Mouse (Mus musculus) ZHBTc4 (cell line): ENCODE results near the gene Wfikkn1.

Source experiments
- DNase-seq: peaks from one replicate; pipeline ENCODE4 v3.0.0-alpha.2; 2011; ENCODE audit warnings: low read depth, low spot score

Gene Wfikkn1

GRCm38 (mm10) chr17:25868601-25869191 is 12.0 kb downstream of the Wfikkn1 start, which contains the start of gene Mcrip2:
TSS of gene Mcrip2 (minus strand) at chr17:25868764.
- DNase-seq: peak; percentile 91

GRCm38 (mm10) chr17:25867836-25868600 is 12.6 kb downstream of the Wfikkn1 start:
- peak; percentile 30 for DNase-seq

GRCm38 (mm10) chr17:25867509-25867835 is 13.2 kb downstream of the Wfikkn1 start:
- DNase-seq: peak; percentile 60

- no peak for DNase-seq
These were observed 14.5 kb downstream of the Wfikkn1 start for GRCm38 (mm10) chr17:25866172-25866571.

GRCm38 (mm10) chr17:25865288-25865687 is 15.4 kb downstream of the Wfikkn1 start:
- no peak for DNase-seq

- no peak for DNase-seq
These were observed 16.3 kb downstream of the Wfikkn1 start for GRCm38 (mm10) chr17:25864311-25864710.

- DNase-seq: no peak
These were observed 17.0 kb downstream of the Wfikkn1 start for GRCm38 (mm10) chr17:25863681-25864080.

- DNase-seq: no peak
These were observed 18.7 kb downstream of the Wfikkn1 start for GRCm38 (mm10) chr17:25861704-25862612.

GRCm38 (mm10) chr17:25860832-25861703 is 19.6 kb downstream of the Wfikkn1 start, which contains the start of gene Wdr90:
TSS of gene Wdr90 (minus strand) at chr17:25861501.
- peak; percentile 90 for DNase-seq

GRCm38 (mm10) chr17:25860229-25860628 is 20.4 kb downstream of the Wfikkn1 start:
- no peak for DNase-seq

- peak; percentile 96 for DNase-seq
These were observed 36.2 kb downstream of the Wfikkn1 start, which contains the start of gene Rhot2 for GRCm38 (mm10) chr17:25844396-25844901. TSS of gene Rhot2 (minus strand) at chr17:25844851.

- no peak for DNase-seq
These were observed 36.8 kb downstream of the Wfikkn1 start for GRCm38 (mm10) chr17:25843636-25844395.

- DNase-seq: no peak
These were observed 37.5 kb downstream of the Wfikkn1 start for GRCm38 (mm10) chr17:25843122-25843521.

GRCm38 (mm10) chr17:25842509-25842908 is 38.1 kb downstream of the Wfikkn1 start:
- DNase-seq: no peak

- no peak for DNase-seq
These were observed 39.4 kb downstream of the Wfikkn1 start, which contains the start of gene Gm20683 for GRCm38 (mm10) chr17:25841117-25841880. TSS of gene Gm20683 (minus strand) at chr17:25841763.

GRCm38 (mm10) chr17:25840519-25840918 is 40.1 kb downstream of the Wfikkn1 start:
- no peak for DNase-seq

- DNase-seq: no peak
These were observed 41.0 kb downstream of the Wfikkn1 start for GRCm38 (mm10) chr17:25839455-25840235.

- DNase-seq: no peak
These were observed 41.8 kb downstream of the Wfikkn1 start for GRCm38 (mm10) chr17:25838904-25839303.
